Mouse (Mus musculus) cortical plate, adult 2 months (tissue): Measurements from ENCODE around the gene Spocd1.

Source experiments
- CTCF ChIP-seq: fragments of 200-500 bp; IDR thresholded peaks from 2 replicates; pipeline ENCODE4 v1.5.1; 2011; ENCODE audit warnings: mild to moderate bottlenecking, control low read depth, low read length; ENCODE audit not compliant: insufficient read depth; ENCODE audit errors: extremely low read depth
- POLR2A ChIP-seq: fragments of 200-500 bp; IDR thresholded peaks from 2 replicates; pipeline ENCODE4 v1.6.1; 2011; ENCODE audit warnings: mild to moderate bottlenecking, low read length, control low read depth; ENCODE audit not compliant: insufficient read depth; ENCODE audit errors: extremely low read depth

DNA sequence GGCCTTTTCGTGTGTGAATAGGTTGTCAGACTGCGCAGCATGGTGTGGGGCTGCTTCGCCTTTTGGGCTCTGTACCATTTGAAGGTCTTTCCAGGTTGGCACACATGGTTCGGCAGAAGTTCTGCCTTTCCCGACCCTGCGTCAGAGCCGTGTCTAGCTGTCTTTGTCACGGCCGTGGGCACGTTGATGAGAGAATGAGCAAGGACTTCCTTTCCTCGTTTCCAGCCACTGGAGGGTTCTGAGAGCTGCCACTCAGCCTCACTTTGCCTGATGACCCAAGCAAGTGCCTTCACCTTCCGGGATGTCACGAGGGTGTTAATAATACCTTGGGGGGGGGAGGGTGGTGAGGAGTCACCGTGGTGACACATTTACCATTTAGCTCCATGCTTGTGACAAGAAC is 4.6 kb downstream of the Spocd1 start:
- TF ChIP-seq POLR2A: no peak
- TF ChIP-seq CTCF: no peak
